Mouse (Mus musculus) ES-Bruce4 (cell line): ENCODE data around the gene Rbbp6. TPM values are rescaled to one million over a fixed set of nuclear protein-coding genes. Genes with fewer than 3 reads are reported as not detected.

ENCODE experiments used
- H3K27ac ChIP-seq: 2 replicates; pipeline ENCODE4 v1.5.1; 2012; ENCODE audit warnings: low read length, inconsistent platforms; ENCODE audit not compliant: insufficient read depth
- H3K27me3 ChIP-seq: 2 replicates; pipeline ENCODE4 v1.6.1; 2012; ENCODE audit warnings: mild to moderate bottlenecking, low read length, inconsistent platforms; ENCODE audit not compliant: control insufficient read depth, poor library complexity, insufficient read depth, severe bottlenecking
- H3K36me3 ChIP-seq: 2 replicates; pipeline ENCODE4 v1.6.1; 2012; ENCODE audit warnings: inconsistent platforms, mild to moderate bottlenecking, low read length, moderate library complexity; ENCODE audit not compliant: control insufficient read depth, poor library complexity, insufficient read depth, severe bottlenecking
- H3K4me1 ChIP-seq: one replicate; pipeline ENCODE4 v1.8.1; 2011; ENCODE audit warnings: low read length; ENCODE audit not compliant: control insufficient read depth, insufficient read depth
- H3K4me3 ChIP-seq: 2 replicates; pipeline ENCODE4 v1.5.1; 2011; ENCODE audit warnings: low read depth, mild to moderate bottlenecking, low read length
- H3K9ac ChIP-seq: 2 replicates; pipeline ENCODE4 v1.6.1; 2012; ENCODE audit warnings: low read depth, mild to moderate bottlenecking, inconsistent platforms; ENCODE audit not compliant: poor library complexity, severe bottlenecking
- H3K9me3 ChIP-seq: replicated peaks from 2 replicates; pipeline ENCODE4 v1.6.1; 2012; ENCODE audit warnings: mild to moderate bottlenecking, low read length, inconsistent platforms; ENCODE audit not compliant: control insufficient read depth, poor library complexity, insufficient read depth, severe bottlenecking
- CTCF ChIP-seq: IDR thresholded peaks from one replicate; pipeline ENCODE4 v1.8.1; 2011; ENCODE audit warnings: low read depth, low read length
- EP300 ChIP-seq: IDR thresholded peaks from 2 replicates; pipeline ENCODE4 v1.6.1; 2011; ENCODE audit warnings: low read depth, low read length; ENCODE audit not compliant: insufficient read depth
- POLR2A ChIP-seq: IDR thresholded peaks from one replicate; pipeline ENCODE4 v1.8.1; 2011; ENCODE audit warnings: low read length; ENCODE audit not compliant: insufficient read depth
- polyA plus RNA-seq: library from polyadenylated mRNA; stranded (reverse); fragments of >200 nt; gene quantifications from 2 replicates; pipeline ENCODE4 v1.2.4, GENCODE M21; 2011; ENCODE audit warnings: low read depth; ENCODE audit not compliant: missing spikeins, insufficient read depth, insufficient read length

Rbbp6 gene
- polyA plus RNA-seq, 1 experiment, result 101 TPM

GRCm38 (mm10) chr7:123004442-123004841 is 39.0 kb downstream of the Rbbp6 start:
- no peak overlapping the region for H3K9ac ChIP-seq
- H3K9me3 ChIP-seq, result peaks cover 2% of the 10 kb centered on the region; the same call in 1 of the 2 replicates
- no peak overlapping the region for H3K4me3 ChIP-seq
- no peaks in the 10 kb centered on the region for H3K27me3 ChIP-seq
- no peak overlapping the region for H3K27ac ChIP-seq
- H3K4me1 ChIP-seq, result no peaks in the 10 kb centered on the region
- H3K36me3 ChIP-seq, result peaks cover 33% of the 10 kb centered on the region
- TF ChIP-seq POLR2A (no peak), EP300 (no peak), CTCF (no peak)

GRCm38 (mm10) chr7:123006251-123006650 is 40.8 kb downstream of the Rbbp6 start:
- TF ChIP-seq POLR2A (no peak), CTCF (no peak), EP300 (no peak)
- Histone ChIP-seq H3K27me3 (no peaks in the 10 kb centered on the region), H3K4me1 (no peaks in the 10 kb centered on the region)

GRCm38 (mm10) chr7:123007743-123008142 is 42.3 kb downstream of the Rbbp6 start:
- no peaks in the 10 kb centered on the region for H3K4me1 ChIP-seq
- peaks cover 13% of the 10 kb centered on the region for H3K36me3 ChIP-seq
- no peak overlapping the region for H3K9ac ChIP-seq
- H3K4me3 ChIP-seq, result no peak overlapping the region
- H3K27ac ChIP-seq, result no peak overlapping the region
- H3K9me3 ChIP-seq, result peaks cover 2% of the 10 kb centered on the region; the same call in 1 of the 2 replicates
- TF ChIP-seq CTCF (no peak), POLR2A (no peak), EP300 (no peak)
- no peaks in the 10 kb centered on the region for H3K27me3 ChIP-seq

More at GRCm38 (mm10) chr7:123006251-123006650, 40.8 kb downstream of the Rbbp6 start:
- H3K9me3 ChIP-seq, result peaks cover 2% of the 10 kb centered on the region; the same call in 1 of the 2 replicates
- H3K27ac ChIP-seq, result no peak overlapping the region
- no peak overlapping the region for H3K9ac ChIP-seq
- no peak overlapping the region for H3K4me3 ChIP-seq
- H3K36me3 ChIP-seq, result peaks cover 20% of the 10 kb centered on the region

GRCm38 (mm10) chr7:123013466-123013865 is 48.0 kb downstream of the Rbbp6 start:
- Histone ChIP-seq H3K4me1 (no peaks in the 10 kb centered on the region), H3K27me3 (no peaks in the 10 kb centered on the region), H3K27ac (no peak overlapping the region), H3K9ac (no peak overlapping the region), H3K36me3 (no peaks in the 10 kb centered on the region), H3K9me3 (no peaks in the 10 kb centered on the region; the same call in 1 of the 2 replicates), H3K4me3 (no peak overlapping the region)
- no peak for TF ChIP-seq POLR2A
- no peak for TF ChIP-seq EP300
- no peak for TF ChIP-seq CTCF

- Histone ChIP-seq H3K4me1 (no peaks in the 10 kb centered on the region), H3K9me3 (no peaks in the 10 kb centered on the region; the same call in 1 of the 2 replicates)
- TF ChIP-seq CTCF (no peak), POLR2A (no peak), EP300 (no peak)
These were observed 49.2 kb downstream of the Rbbp6 start for GRCm38 (mm10) chr7:123014729-123015128.

GRCm38 (mm10) chr7:123017627-123018026 is 52.1 kb downstream of the Rbbp6 start:
- Histone ChIP-seq H3K27me3 (peaks cover 2% of the 10 kb centered on the region; the same call in 1 of the 2 replicates), H3K4me1 (no peaks in the 10 kb centered on the region), H3K36me3 (no peaks in the 10 kb centered on the region), H3K4me3 (no peak overlapping the region), H3K27ac (no peak overlapping the region), H3K9ac (no peak overlapping the region), H3K9me3 (no peaks in the 10 kb centered on the region)
- no peak for TF ChIP-seq POLR2A
- peak; percentile 25 for TF ChIP-seq CTCF

More at GRCm38 (mm10) chr7:123014729-123015128, 49.2 kb downstream of the Rbbp6 start:
- H3K27me3 ChIP-seq, result no peaks in the 10 kb centered on the region
- no peak overlapping the region for H3K4me3 ChIP-seq
- H3K9ac ChIP-seq, result no peak overlapping the region
- no peaks in the 10 kb centered on the region for H3K36me3 ChIP-seq
- H3K27ac ChIP-seq, result no peak overlapping the region
